In the genomic region with DNA sequence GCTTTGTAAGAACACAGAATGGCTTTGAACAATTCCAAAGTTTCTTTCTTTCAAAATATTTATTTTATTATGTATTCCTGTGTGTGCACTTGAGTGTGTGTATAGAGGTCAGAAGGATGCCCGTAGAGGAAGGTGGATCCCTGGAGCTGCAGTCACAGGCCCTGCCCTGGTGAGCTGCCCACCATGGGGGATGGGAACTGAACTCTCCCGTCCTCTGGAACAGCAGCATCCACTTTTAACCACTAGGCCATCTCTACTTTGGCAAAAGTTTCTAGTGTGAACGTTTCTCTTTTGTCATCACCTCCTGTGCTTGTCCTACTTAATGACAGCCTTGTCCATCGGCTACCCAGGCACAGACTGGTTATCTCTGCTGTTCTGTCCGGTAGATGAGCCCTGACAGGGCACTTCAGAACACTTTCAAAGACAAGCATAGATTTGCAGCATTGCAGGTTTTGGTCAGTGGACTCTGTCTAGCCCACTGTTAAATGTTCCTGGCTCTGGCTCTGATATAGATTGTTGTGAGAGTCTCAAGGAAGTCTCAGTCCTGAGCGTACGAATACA, we compare ENCODE assay signal across 13 mouse cellular contexts.
"Had no signal": no experiment of that assay in that cellular context is flagged by ENCODE, and none has a peak within 500 bp of the region (broad histone marks: within the 10 kb centered on the region; RNA-seq: fewer than 3 reads in every experiment).

No protein-coding gene starts in this region.

- H3K27ac ChIP-seq: left cerebral cortex, adult 2 months; limb, embryonic 15.5 days; liver, embryonic 12.5 days; midbrain, embryonic 10.5 days; neural tube, embryonic 15.5 days had no signal

- ATAC-seq: liver, embryonic 12.5 days had no signal

- DNase-seq: lung, embryonic 14.5 days; lung, postnatal 10 days; lung, postnatal 4 days; midbrain, embryonic 14.5 days; right cerebral cortex, adult 18-20 months; thymus, adult 18-20 months; thymus, postnatal 14 days had no signal

- H3K27me3 ChIP-seq: limb, embryonic 15.5 days; liver, embryonic 12.5 days; neural tube, embryonic 15.5 days had no signal

- H3K9ac ChIP-seq: limb, embryonic 15.5 days; liver, embryonic 12.5 days; lung, embryonic 14.5 days; neural tube, embryonic 15.5 days had no signal

- H3K36me3 ChIP-seq: neural tube, embryonic 15.5 days had no signal

- H3K9me3 ChIP-seq: limb, embryonic 15.5 days; liver, embryonic 12.5 days; midbrain, embryonic 10.5 days; neural tube, embryonic 15.5 days had no signal

- H3K4me2 ChIP-seq: limb, embryonic 15.5 days; liver, embryonic 12.5 days; lung, embryonic 14.5 days; neural tube, embryonic 15.5 days had no signal

- H3K4me3 ChIP-seq: left cerebral cortex, adult 2 months; limb, embryonic 15.5 days; liver, embryonic 12.5 days; midbrain, embryonic 10.5 days; myocyte; neural tube, embryonic 15.5 days had no signal
